In the genomic region with DNA sequence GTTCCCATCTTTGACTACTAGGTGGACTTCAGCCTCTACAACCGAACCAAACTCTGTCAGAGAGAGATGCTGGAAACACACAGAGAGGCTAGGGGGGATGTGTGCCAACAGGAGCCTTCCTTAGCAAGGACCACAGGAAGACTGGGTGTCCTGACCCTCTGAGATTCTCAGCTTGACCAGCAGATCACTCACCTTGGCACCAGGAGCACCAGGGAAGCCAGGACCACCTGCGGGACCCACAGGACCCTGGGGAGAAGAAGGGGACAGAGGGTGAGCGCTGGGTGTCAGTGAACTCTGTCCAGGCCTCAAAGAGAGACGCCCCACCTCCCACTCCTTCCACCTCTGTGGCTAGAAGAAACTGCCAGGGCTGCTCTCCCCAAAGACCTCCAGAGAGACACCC, we compare ENCODE assay signal across 14 mouse cellular contexts. TPM values are rescaled to one million over a fixed set of nuclear protein-coding genes. Genes with fewer than 3 reads are reported as not detected.
DNase-seq lines count a peak whose midpoint lies in the region; ATAC-seq and TF ChIP-seq lines count a peak whose summit lies in the region.
"Had no signal": no experiment of that assay in that cellular context is flagged by ENCODE, and none has a peak within 500 bp of the region (broad histone marks: within the 10 kb centered on the region; RNA-seq: fewer than 3 reads in every experiment).

No protein-coding gene starts in this region.

- no peak for TF ChIP-seq CTCF in forebrain, postnatal 0 days (IDR thresholded peaks at IDR 0.05; ENCODE audit: low read depth)
- no peak for TF ChIP-seq CTCF in ES-Bruce4 (IDR thresholded peaks at IDR 0.05; ENCODE audit: low read depth, low read length)

- peak overlapping the region; percentile 42 for H3K4me2 ChIP-seq in forebrain, embryonic 11.5 days (ENCODE audit: low read depth, low read length, severe bottlenecking)
- no peak overlapping the region for H3K4me2 ChIP-seq in forebrain, postnatal 0 days (ENCODE audit: low read depth)
- no peak overlapping the region for H3K4me2 ChIP-seq in forebrain, embryonic 15.5 days (replicated peaks)
- peak overlapping the region; percentile 45 for H3K4me2 ChIP-seq in midbrain, embryonic 12.5 days (replicated peaks)
- H3K4me2 ChIP-seq: liver, embryonic 15.5 days had no signal

- no peak for TF ChIP-seq POLR2A in ES-Bruce4 (IDR thresholded peaks at IDR 0.05; ENCODE audit: insufficient read depth, low read length)

- no peak overlapping the region for H3K4me3 ChIP-seq in forebrain, embryonic 11.5 days (ENCODE audit: low read depth, low read length)
- H3K4me3 ChIP-seq in forebrain, postnatal 0 days (ENCODE audit: low read depth, low read length) = no peak overlapping the region
- H3K4me3 ChIP-seq in ES-Bruce4 (ENCODE audit: low read depth, low read length) = no peak overlapping the region
- H3K4me3 ChIP-seq in forebrain, embryonic 15.5 days = no peak overlapping the region
- no peak overlapping the region for H3K4me3 ChIP-seq in midbrain, embryonic 12.5 days
- H3K4me3 ChIP-seq: liver, embryonic 15.5 days had no signal

- DNase-seq in forebrain, embryonic 11.5 days (ENCODE audit: low spot score) = no peak
- no peak for DNase-seq in forebrain, postnatal 0 days
- DNase-seq in liver = no peak
- DNase-seq in layer of hippocampus, adult 18-20 months (ENCODE audit: low spot score in 2 of 2) = no peak
- DNase-seq: cerebellum, adult 9-11 months; gastrocnemius, postnatal 14 days; heart, postnatal 14 days; kidney, postnatal 36 days had no signal

- H3K4me1 ChIP-seq in forebrain, embryonic 11.5 days (replicated peaks; ENCODE audit: control insufficient read depth, insufficient read depth, low read length) = peaks cover 37% of the 10 kb centered on the region
- peaks cover 9% of the 10 kb centered on the region for H3K4me1 ChIP-seq in forebrain, postnatal 0 days (ENCODE audit: insufficient read depth)
- peaks cover 13% of the 10 kb centered on the region for H3K4me1 ChIP-seq in ES-Bruce4 (ENCODE audit: control insufficient read depth, insufficient read depth, low read length)
- peaks cover 47% of the 10 kb centered on the region for H3K4me1 ChIP-seq in forebrain, embryonic 15.5 days
- peaks cover 54% of the 10 kb centered on the region for H3K4me1 ChIP-seq in midbrain, embryonic 12.5 days

- WGBS in forebrain, embryonic 11.5 days = 5% methylated on average over 4 of the region's 4 CpGs
- WGBS in forebrain, postnatal 0 days = 17% methylated on average over 4 of the region's 4 CpGs
- WGBS in forebrain, embryonic 15.5 days = 8% methylated on average over 4 of the region's 4 CpGs
- WGBS in midbrain, embryonic 12.5 days = 5% methylated on average over 4 of the region's 4 CpGs

- H3K27me3 ChIP-seq in forebrain, embryonic 11.5 days (ENCODE audit: control insufficient read depth, insufficient read depth, low read length) = no peaks in the 10 kb centered on the region
- no peaks in the 10 kb centered on the region for H3K27me3 ChIP-seq in forebrain, postnatal 0 days (ENCODE audit: insufficient read depth, low read length)
- H3K27me3 ChIP-seq in ES-Bruce4 (ENCODE audit: control insufficient read depth, insufficient read depth, low read length, poor library complexity, severe bottlenecking) = no peaks in the 10 kb centered on the region
- no peaks in the 10 kb centered on the region for H3K27me3 ChIP-seq in forebrain, embryonic 15.5 days
- H3K27me3 ChIP-seq in midbrain, embryonic 12.5 days = no peaks in the 10 kb centered on the region

- H3K27ac ChIP-seq in forebrain, embryonic 11.5 days (ENCODE audit: low read depth, low read length) = peak overlapping the region; percentile 95
- H3K27ac ChIP-seq in forebrain, postnatal 0 days (ENCODE audit: low read depth, low read length) = no peak overlapping the region
- peak overlapping the region; percentile 12; the same call in 1 of the 2 replicates for H3K27ac ChIP-seq in ES-Bruce4 (ENCODE audit: insufficient read depth, low read length)
- H3K27ac ChIP-seq in forebrain, embryonic 15.5 days (replicated peaks) = peak overlapping the region; percentile 38; the same call in 1 of the 2 replicates
- peak overlapping the region; percentile 95 for H3K27ac ChIP-seq in midbrain, embryonic 12.5 days (replicated peaks)
- H3K27ac ChIP-seq: liver, embryonic 15.5 days; macrophage had no signal

- no peak for TF ChIP-seq EP300 in ES-Bruce4 (IDR thresholded peaks at IDR 0.05; ENCODE audit: insufficient read depth, low read depth, low read length)

- peaks cover 20% of the 10 kb centered on the region; the same call in 1 of the 2 replicates for H3K36me3 ChIP-seq in forebrain, embryonic 11.5 days (ENCODE audit: control insufficient read depth, insufficient read depth, low read length)
- no peaks in the 10 kb centered on the region for H3K36me3 ChIP-seq in forebrain, postnatal 0 days (ENCODE audit: insufficient read depth)
- H3K36me3 ChIP-seq in ES-Bruce4 (ENCODE audit: control insufficient read depth, insufficient read depth, low read length, poor library complexity, severe bottlenecking) = no peaks in the 10 kb centered on the region
- no peaks in the 10 kb centered on the region for H3K36me3 ChIP-seq in forebrain, embryonic 15.5 days
- peaks cover 54% of the 10 kb centered on the region for H3K36me3 ChIP-seq in midbrain, embryonic 12.5 days
- H3K36me3 ChIP-seq: liver, embryonic 15.5 days had no signal

- H3K9ac ChIP-seq in forebrain, embryonic 11.5 days (ENCODE audit: low read length) = peak overlapping the region; percentile 58
- no peak overlapping the region for H3K9ac ChIP-seq in forebrain, postnatal 0 days
- H3K9ac ChIP-seq in ES-Bruce4 (ENCODE audit: low read depth, poor library complexity, severe bottlenecking) = no peak overlapping the region
- H3K9ac ChIP-seq in forebrain, embryonic 15.5 days (replicated peaks) = no peak overlapping the region
- H3K9ac ChIP-seq in midbrain, embryonic 12.5 days (replicated peaks) = peak overlapping the region; percentile 39
- H3K9ac ChIP-seq: liver, embryonic 15.5 days had no signal

- no peak for ATAC-seq in forebrain, embryonic 11.5 days (replicated peaks; ENCODE audit: low FRiP score)
- ATAC-seq in forebrain, postnatal 0 days = no peak
- no peak for ATAC-seq in forebrain, embryonic 15.5 days (replicated peaks)
- no peak for ATAC-seq in midbrain, embryonic 12.5 days (ENCODE audit: low FRiP score, low read depth)
- ATAC-seq in inflammation-experienced regulatory T-cells, adult 6 months = no peak

- H3K9me3 ChIP-seq in forebrain, embryonic 11.5 days (ENCODE audit: control insufficient read depth, low read length) = no peaks in the 10 kb centered on the region
- no peaks in the 10 kb centered on the region for H3K9me3 ChIP-seq in forebrain, postnatal 0 days (ENCODE audit: low read length)
- no peaks in the 10 kb centered on the region for H3K9me3 ChIP-seq in ES-Bruce4 (replicated peaks; ENCODE audit: control insufficient read depth, insufficient read depth, low read length, poor library complexity, severe bottlenecking)
- no peaks in the 10 kb centered on the region for H3K9me3 ChIP-seq in forebrain, embryonic 15.5 days
- no peaks in the 10 kb centered on the region; the same call in 1 of the 2 replicates for H3K9me3 ChIP-seq in midbrain, embryonic 12.5 days
- H3K9me3 ChIP-seq: liver, embryonic 15.5 days had no signal

RNA-seq across cellular contexts. Expression of gene Col2a1, which starts 13.8 kb away (rescaled TPM):
- 128 and 143 TPM in 2 replicates for polyA plus RNA-seq in forebrain, embryonic 11.5 days (2014; fragmentation: Nextera tagmentation; extraction: Ambion mirVana)
- 7.6 and 28.3 TPM in 2 replicates for total RNA-seq in forebrain, postnatal 0 days (2014; rRNA removed)
- polyA plus RNA-seq in forebrain, postnatal 0 days (2015; fragmentation: Nextera tagmentation; extraction: Ambion mirVana) = 2.5 and 4.9 TPM in 2 replicates
- 12.9 and 13.1 TPM in 2 replicates for polyA plus RNA-seq in ES-Bruce4 (2011; ENCODE audit: insufficient read depth, insufficient read length, low read depth, missing spikeins)
- polyA plus RNA-seq in forebrain, embryonic 15.5 days (2015; fragmentation: Nextera tagmentation; extraction: Ambion mirVana) = 25.6 and 25.8 TPM in 2 replicates
- polyA plus RNA-seq in midbrain, embryonic 12.5 days (2016; fragmentation: Nextera tagmentation; extraction: Ambion mirVana) = 137 and 194 TPM in 2 replicates
- polyA plus RNA-seq in inflammation-experienced regulatory T-cells, adult 6 months (2017; shearing (Covaris generic)) = not detected
- total RNA-seq in layer of hippocampus, adult 18-20 months (2021) = 1 to 10 TPM; 1.3 to 1.6 TPM
- polyA plus RNA-seq: macrophage had no signal

RNA-seq across cellular contexts. Expression of gene Tmem106c, which starts 26.7 kb away (rescaled TPM):
- polyA plus RNA-seq in forebrain, embryonic 11.5 days (2014; fragmentation: Nextera tagmentation; extraction: Ambion mirVana) = 44.5 and 47.8 TPM in 2 replicates
- total RNA-seq in forebrain, postnatal 0 days (2014; rRNA removed) = 44.4 and 50.8 TPM in 2 replicates
- polyA plus RNA-seq in forebrain, postnatal 0 days (2015; fragmentation: Nextera tagmentation; extraction: Ambion mirVana) = 62.8 and 66.1 TPM in 2 replicates
- 48.5 and 49.2 TPM in 2 replicates for polyA plus RNA-seq in ES-Bruce4 (2011; ENCODE audit: insufficient read depth, insufficient read length, low read depth, missing spikeins)
- polyA plus RNA-seq in forebrain, embryonic 15.5 days (2015; fragmentation: Nextera tagmentation; extraction: Ambion mirVana) = 60.8 and 66.2 TPM in 2 replicates
- polyA plus RNA-seq in midbrain, embryonic 12.5 days (2016; fragmentation: Nextera tagmentation; extraction: Ambion mirVana) = 52.8 and 58.2 TPM in 2 replicates
- polyA plus RNA-seq in inflammation-experienced regulatory T-cells, adult 6 months (2017; shearing (Covaris generic)) = 10 to 100 TPM; 18.8 to 32.3 (median 28.5) TPM
- 10 to 100 TPM; 33.0 to 36.5 TPM for total RNA-seq in layer of hippocampus, adult 18-20 months (2021)

Comparison
In these comparisons a context has a peak if more than half of its experiments do, and no peak if none do; other contexts are left out.
1. H3K4me2 ChIP-seq: peak in forebrain, embryonic 11.5 days (single experiment) and midbrain, embryonic 12.5 days (single experiment); none in forebrain, postnatal 0 days (single experiment) and forebrain, embryonic 15.5 days (single experiment).
2. H3K9ac ChIP-seq: peak in forebrain, embryonic 11.5 days (single experiment) and midbrain, embryonic 12.5 days (single experiment); none in forebrain, postnatal 0 days (single experiment), ES-Bruce4 (single experiment) and forebrain, embryonic 15.5 days (single experiment).